Mouse (Mus musculus) forebrain, embryonic 15.5 days (tissue): ENCODE results near the gene Zfhx3. TPM values are rescaled to one million over a fixed set of nuclear protein-coding genes. Genes with fewer than 3 reads are reported as not detected.

Experiments used
- ATAC-seq: fragments of 200-750 bp; cut with Nextera tagmentation; replicated peaks from 2 replicates; pipeline ENCODE4 v1.8.0; 2017; ENCODE audit warnings: mild to moderate bottlenecking, moderate TSS enrichment, moderate library complexity
- H3K27ac ChIP-seq: fragments of 300-500 bp; sonication (generic); replicated peaks from 2 replicates; pipeline ENCODE4 v1.5.1; 2015; ENCODE audit warnings: mild to moderate bottlenecking, inconsistent platforms
- H3K27me3 ChIP-seq: fragments of 300-500 bp; sonication (generic); 2 replicates; pipeline ENCODE4 v1.6.1; 2015; ENCODE audit warnings: inconsistent platforms
- H3K36me3 ChIP-seq: fragments of 300-500 bp; sonication (generic); 2 replicates; pipeline ENCODE4 v1.6.1; 2015; ENCODE audit warnings: mild to moderate bottlenecking, inconsistent platforms
- H3K4me1 ChIP-seq: fragments of 300-500 bp; sonication (generic); 2 replicates; pipeline ENCODE4 v1.6.1; 2015; ENCODE audit warnings: inconsistent platforms
- H3K4me2 ChIP-seq: fragments of 300-500 bp; sonication (generic); replicated peaks from 2 replicates; pipeline ENCODE4 v1.6.1; 2015; ENCODE audit warnings: mild to moderate bottlenecking, inconsistent platforms
- H3K4me3 ChIP-seq: fragments of 300-500 bp; sonication (generic); 2 replicates; pipeline ENCODE4 v1.5.1; 2015; ENCODE audit warnings: mild to moderate bottlenecking, inconsistent platforms
- H3K9ac ChIP-seq: fragments of 300-500 bp; sonication (generic); replicated peaks from 2 replicates; pipeline ENCODE4 v1.6.1; 2015; ENCODE audit warnings: mild to moderate bottlenecking, inconsistent platforms
- H3K9me3 ChIP-seq: fragments of 300-500 bp; sonication (generic); 2 replicates; pipeline ENCODE4 v1.6.1; 2016; ENCODE audit warnings: inconsistent platforms
- WGBS: fragments of 180-500 bp; shearing (Covaris S2); methylation state at CpG from one replicate; pipeline ENCODE4 v1.1.7; 2015; ENCODE audit warnings: mixed read lengths; 5-methylcytosine and 5-hydroxymethylcytosine counted together
- polyA plus RNA-seq: library from polyadenylated mRNA; unstranded; fragments of >200 nt; fragmentation: Nextera tagmentation; extraction: Ambion mirVana; gene quantifications from 2 replicates; pipeline ENCODE4 v1.2.1, GENCODE M21; 2015

Zfhx3 gene
- polyA plus RNA-seq, 1 experiment from 2014 or later, result 14.9 TPM

DNA sequence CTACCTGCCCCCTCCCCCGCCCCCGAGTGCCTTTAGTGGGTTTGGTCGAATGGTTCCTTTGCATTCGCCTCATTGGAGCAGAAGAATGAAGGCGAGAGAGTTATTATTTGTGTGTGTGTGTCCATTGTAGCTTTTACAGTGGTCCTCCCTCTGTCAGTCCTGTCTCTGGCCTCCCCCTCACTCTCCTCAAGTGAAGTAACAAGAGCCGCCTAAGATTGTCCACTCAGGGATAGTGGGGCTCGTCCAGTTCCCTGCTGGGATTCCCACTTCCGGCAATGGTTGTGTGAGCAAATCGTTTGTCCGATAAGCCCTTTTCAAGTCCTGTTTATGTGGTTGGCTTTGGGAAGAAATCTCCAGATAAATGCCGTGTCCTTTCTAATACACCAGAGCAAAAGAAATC, 790.1 kb downstream of the Zfhx3 start:
- Histone ChIP-seq H3K27me3 (peaks cover 6% of the 10 kb centered on the region; the same call in 1 of the 2 replicates), H3K36me3 (no peaks in the 10 kb centered on the region), H3K4me3 (no peak overlapping the region), H3K9me3 (no peaks in the 10 kb centered on the region), H3K27ac (no peak overlapping the region), H3K4me1 (peaks cover 31% of the 10 kb centered on the region), H3K9ac (no peak overlapping the region), H3K4me2 (no peak overlapping the region)
- no peak for ATAC-seq
- 14% methylated on average over 11 of the region's 11 CpGs for WGBS

- H3K4me1 ChIP-seq, result peaks cover 28% of the 10 kb centered on the region
- no peaks in the 10 kb centered on the region for H3K9me3 ChIP-seq
- H3K27ac ChIP-seq, result no peak overlapping the region
- H3K4me2 ChIP-seq, result no peak overlapping the region
- peaks cover 6% of the 10 kb centered on the region; the same call in 1 of the 2 replicates for H3K27me3 ChIP-seq
- no peaks in the 10 kb centered on the region for H3K36me3 ChIP-seq
- H3K4me3 ChIP-seq, result no peak overlapping the region
- H3K9ac ChIP-seq, result no peak overlapping the region
- ATAC-seq, result no peak
- WGBS, result 46% methylated on average over 5 of the region's 5 CpGs
These were observed 790.9 kb downstream of the Zfhx3 start for GRCm38 (mm10) chr8:108733385-108733784.

GRCm38 (mm10) chr8:108736442-108736841, 794.0 kb downstream of the Zfhx3 start:
- Histone ChIP-seq H3K4me1 (peaks cover 21% of the 10 kb centered on the region), H3K4me2 (no peak overlapping the region), H3K9me3 (no peaks in the 10 kb centered on the region), H3K27me3 (no peaks in the 10 kb centered on the region), H3K4me3 (no peak overlapping the region), H3K9ac (no peak overlapping the region), H3K27ac (no peak overlapping the region), H3K36me3 (no peaks in the 10 kb centered on the region)
- 43% methylated on average over 9 of the region's 9 CpGs for WGBS
- ATAC-seq, result no peak

GRCm38 (mm10) chr8:108738179-108738578, 795.7 kb downstream of the Zfhx3 start:
- Histone ChIP-seq H3K27ac (no peak overlapping the region), H3K4me2 (no peak overlapping the region), H3K4me3 (no peak overlapping the region), H3K9me3 (no peaks in the 10 kb centered on the region), H3K27me3 (no peaks in the 10 kb centered on the region), H3K36me3 (no peaks in the 10 kb centered on the region), H3K4me1 (peaks cover 13% of the 10 kb centered on the region), H3K9ac (no peak overlapping the region)
- 90% methylated on average over 10 of the region's 10 CpGs for WGBS
- ATAC-seq, result no peak

DNA sequence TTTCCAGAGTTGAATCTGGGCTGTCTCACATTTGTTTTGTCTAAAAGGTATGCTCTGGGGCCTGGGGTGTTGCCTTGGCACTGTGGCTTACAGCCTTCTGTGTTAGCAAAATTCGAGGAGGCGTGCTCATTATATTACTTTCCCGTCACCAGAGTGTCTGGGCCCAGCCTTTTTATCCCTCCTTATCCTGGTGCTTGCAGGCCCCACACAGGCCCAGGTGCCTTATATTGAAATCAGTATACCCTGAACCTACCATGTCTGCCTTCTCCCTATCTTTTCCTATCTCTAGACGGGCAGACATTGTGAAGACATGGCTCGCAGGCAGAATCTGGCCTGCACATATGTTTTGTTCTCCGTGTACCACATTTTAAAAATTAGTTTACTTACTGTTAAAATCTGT, 797.1 kb downstream of the Zfhx3 start:
- Histone ChIP-seq H3K4me1 (peaks cover 13% of the 10 kb centered on the region), H3K27ac (no peak overlapping the region), H3K9me3 (no peaks in the 10 kb centered on the region), H3K9ac (no peak overlapping the region), H3K4me3 (no peak overlapping the region), H3K4me2 (no peak overlapping the region), H3K36me3 (no peaks in the 10 kb centered on the region), H3K27me3 (no peaks in the 10 kb centered on the region)
- 73% methylated on average over 6 of the region's 6 CpGs for WGBS
- ATAC-seq, result no peak

- H3K9me3 ChIP-seq, result no peaks in the 10 kb centered on the region
- no peak overlapping the region for H3K4me3 ChIP-seq
- H3K4me1 ChIP-seq, result peaks cover 13% of the 10 kb centered on the region
- no peak overlapping the region for H3K4me2 ChIP-seq
- 59% methylated on average over 13 of the region's 13 CpGs for WGBS
- H3K9ac ChIP-seq, result no peak overlapping the region
- no peaks in the 10 kb centered on the region for H3K27me3 ChIP-seq
- H3K27ac ChIP-seq, result no peak overlapping the region
- peak; percentile 57 for ATAC-seq
- H3K36me3 ChIP-seq, result no peaks in the 10 kb centered on the region
These were observed 798.0 kb downstream of the Zfhx3 start for GRCm38 (mm10) chr8:108740443-108740842.

GRCm38 (mm10) chr8:108741651-108742050, 799.2 kb downstream of the Zfhx3 start:
- Histone ChIP-seq H3K27ac (no peak overlapping the region), H3K27me3 (no peaks in the 10 kb centered on the region), H3K9ac (no peak overlapping the region), H3K36me3 (no peaks in the 10 kb centered on the region), H3K4me1 (peaks cover 7% of the 10 kb centered on the region), H3K4me3 (no peak overlapping the region), H3K9me3 (no peaks in the 10 kb centered on the region), H3K4me2 (no peak overlapping the region)
- no peak for ATAC-seq
- WGBS, result 90% methylated on average over 4 of the region's 4 CpGs

DNA sequence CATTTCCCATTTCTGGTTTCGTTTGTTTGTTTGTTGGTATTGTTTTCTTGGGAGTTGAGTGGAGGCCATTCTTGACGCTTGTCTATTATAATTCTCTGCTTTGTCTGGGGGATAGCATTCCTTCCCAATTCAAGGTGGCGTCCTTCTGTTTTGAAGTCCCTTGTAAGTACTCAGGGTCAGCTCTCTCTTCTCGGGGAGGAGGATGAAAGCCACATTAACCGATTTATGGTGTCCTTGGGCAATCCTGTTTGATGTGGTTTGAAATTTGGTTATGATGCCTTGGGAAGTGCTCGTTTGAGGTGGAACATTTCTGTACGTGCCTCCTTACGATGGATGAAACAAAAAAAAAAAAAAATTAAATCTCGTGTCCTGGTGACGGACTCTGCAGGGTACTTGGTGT, 800.0 kb downstream of the Zfhx3 start:
- peaks cover 6% of the 10 kb centered on the region for H3K4me1 ChIP-seq
- no peaks in the 10 kb centered on the region for H3K9me3 ChIP-seq
- no peak for ATAC-seq
- no peak overlapping the region for H3K27ac ChIP-seq
- H3K4me3 ChIP-seq, result no peak overlapping the region
- no peak overlapping the region for H3K4me2 ChIP-seq
- no peaks in the 10 kb centered on the region for H3K27me3 ChIP-seq
- no peak overlapping the region for H3K9ac ChIP-seq
- WGBS, result 83% methylated on average over 10 of the region's 10 CpGs
- H3K36me3 ChIP-seq, result no peaks in the 10 kb centered on the region

- Histone ChIP-seq H3K4me3 (no peak overlapping the region), H3K4me2 (no peak overlapping the region), H3K4me1 (peaks cover 6% of the 10 kb centered on the region), H3K9ac (no peak overlapping the region), H3K9me3 (no peaks in the 10 kb centered on the region), H3K36me3 (no peaks in the 10 kb centered on the region), H3K27me3 (no peaks in the 10 kb centered on the region), H3K27ac (no peak overlapping the region)
- 82% methylated on average over 7 of the region's 7 CpGs for WGBS
- ATAC-seq, result 0 out of 2 replicates have a peak, but pooled peaks have one; percentile 28
These were observed 800.8 kb downstream of the Zfhx3 start for GRCm38 (mm10) chr8:108743238-108743637.

GRCm38 (mm10) chr8:108745551-108745950, 803.1 kb downstream of the Zfhx3 start:
- WGBS, result 85% methylated on average over 7 of the region's 7 CpGs
- H3K4me1 ChIP-seq, result peaks cover 11% of the 10 kb centered on the region
- no peaks in the 10 kb centered on the region for H3K9me3 ChIP-seq

GRCm38 (mm10) chr8:108748095-108748494, 805.7 kb downstream of the Zfhx3 start:
- no peak overlapping the region for H3K27ac ChIP-seq
- no peaks in the 10 kb centered on the region for H3K27me3 ChIP-seq
- no peaks in the 10 kb centered on the region for H3K9me3 ChIP-seq
- H3K4me1 ChIP-seq, result peaks cover 8% of the 10 kb centered on the region
- 62% methylated on average over 11 of the region's 11 CpGs for WGBS
- H3K9ac ChIP-seq, result no peak overlapping the region
- no peak for ATAC-seq
- H3K4me2 ChIP-seq, result no peak overlapping the region
- H3K4me3 ChIP-seq, result no peak overlapping the region
- no peaks in the 10 kb centered on the region for H3K36me3 ChIP-seq

More at GRCm38 (mm10) chr8:108745551-108745950, 803.1 kb downstream of the Zfhx3 start:
- Histone ChIP-seq H3K4me2 (no peak overlapping the region), H3K27me3 (no peaks in the 10 kb centered on the region), H3K27ac (no peak overlapping the region), H3K4me3 (no peak overlapping the region), H3K36me3 (no peaks in the 10 kb centered on the region), H3K9ac (no peak overlapping the region)
- ATAC-seq, result no peak

- no peak overlapping the region for H3K4me2 ChIP-seq
- ATAC-seq, result no peak
- no peaks in the 10 kb centered on the region for H3K36me3 ChIP-seq
- H3K4me1 ChIP-seq, result peaks cover 8% of the 10 kb centered on the region
- H3K9me3 ChIP-seq, result no peaks in the 10 kb centered on the region
- H3K9ac ChIP-seq, result no peak overlapping the region
- no peak overlapping the region for H3K27ac ChIP-seq
- H3K27me3 ChIP-seq, result no peaks in the 10 kb centered on the region
- WGBS, result 4% methylated on average over 6 of the region's 6 CpGs
- H3K4me3 ChIP-seq, result no peak overlapping the region
These were observed 806.5 kb downstream of the Zfhx3 start for GRCm38 (mm10) chr8:108748851-108749376.

DNA sequence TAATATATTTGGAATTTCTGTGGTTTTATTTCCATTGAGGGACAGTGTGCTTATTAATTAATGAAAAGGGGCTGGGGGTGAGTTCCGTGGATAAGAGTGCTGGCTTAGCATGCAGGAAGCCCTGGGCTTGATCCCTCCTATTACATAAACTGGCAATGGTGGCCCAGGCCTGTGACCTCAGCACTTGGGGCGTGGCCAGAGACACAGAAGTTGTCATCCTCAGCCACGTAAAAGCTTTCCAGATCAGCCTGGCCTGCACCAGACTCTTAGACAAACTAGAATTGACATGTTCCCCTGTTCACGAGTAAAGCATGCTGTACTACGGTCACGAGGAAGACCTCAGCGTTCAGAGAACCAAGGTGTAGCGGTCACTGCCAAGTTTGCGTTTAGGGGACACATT, 808.4 kb downstream of the Zfhx3 start:
- Histone ChIP-seq H3K27ac (no peak overlapping the region), H3K4me1 (peaks cover 19% of the 10 kb centered on the region), H3K4me3 (no peak overlapping the region), H3K27me3 (no peaks in the 10 kb centered on the region), H3K36me3 (no peaks in the 10 kb centered on the region), H3K4me2 (no peak overlapping the region), H3K9me3 (no peaks in the 10 kb centered on the region), H3K9ac (no peak overlapping the region)
- 91% methylated on average over 9 of the region's 9 CpGs for WGBS
- ATAC-seq, result no peak
